Mouse (Mus musculus) C3H10T1/2 (cell line): ENCODE measurements around the gene Pgam1. TPM values are rescaled to one million over a fixed set of nuclear protein-coding genes. Genes with fewer than 3 reads are reported as not detected.

Experiments
- polyA plus RNA-seq, 2 experiments: library from polyadenylated mRNA; unstranded; fragments of >200 nt; fragmentation: generic; extraction: Trizol; gene quantifications; one replicate each; pipeline ENCODE4 v1.2.1; 2012; ENCODE audit warnings: missing spikeins in 2 of 2

The Pgam1 gene
- polyA plus RNA-seq = 100 to 1,000 TPM; 304 to 538 TPM

GRCm38 (mm10) chr19:41911178-41912073, at the start of gene Pgam1:
TSS of gene Pgam1 (plus strand) at chr19:41911923.

DNA sequence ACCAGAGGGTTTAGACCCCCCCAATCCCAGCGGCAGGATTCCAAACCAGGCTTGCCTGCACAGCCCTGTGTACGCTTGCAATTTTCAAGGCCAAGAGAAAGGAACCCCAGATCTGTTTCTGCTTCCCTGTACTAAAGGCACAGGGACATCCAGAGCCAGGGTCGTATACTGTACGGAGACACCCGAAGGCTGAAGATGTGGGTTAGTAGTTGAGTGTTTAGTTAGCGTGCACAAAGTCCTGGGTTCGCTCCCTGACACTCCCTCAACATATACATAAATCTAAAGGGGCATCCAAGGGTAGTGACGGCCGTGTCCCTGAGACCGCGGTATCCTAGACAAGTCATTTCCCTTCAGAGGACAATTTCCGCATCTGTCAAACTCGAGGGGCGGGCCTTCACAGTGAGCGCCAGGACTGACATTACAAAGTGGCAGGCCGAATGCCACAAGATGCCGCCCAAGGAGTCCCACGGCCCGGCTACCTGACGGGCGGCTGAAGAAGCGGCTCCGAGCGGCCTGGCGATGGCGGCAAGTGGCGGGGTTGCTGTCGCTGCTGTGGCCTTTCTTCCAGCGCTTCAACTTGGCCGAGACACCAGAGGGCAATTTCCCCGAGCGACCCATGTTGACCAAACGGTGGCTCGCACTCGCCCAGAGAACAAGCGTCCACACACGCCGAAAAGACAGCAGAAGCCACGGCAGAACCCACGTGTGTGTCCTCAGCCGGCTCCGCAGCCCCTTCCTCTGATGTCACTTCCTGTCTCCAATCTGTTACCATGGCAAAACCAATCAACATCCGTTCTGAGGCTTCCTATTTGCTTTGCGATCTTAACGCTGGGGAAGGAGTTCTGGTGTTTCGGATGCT, 16.0 kb upstream of the Pgam1 start, which contains the start of gene Rrp12:
TSS of gene Rrp12 (minus strand) at position 714 of the 859 bp plus-strand sequence.

GRCm38 (mm10) chr19:41933179-41934086, 21.7 kb downstream of the Pgam1 start, which contains the start of the genes Exosc1 and Zdhhc16:
TSS of gene Exosc1 (minus strand) at chr19:41933423.
TSS of gene Zdhhc16 (plus strand) at chr19:41933480.

Other genes starting within 250 kb of the Pgam1 start
- not detected for gene Slit1, start 168.3 kb upstream of the Pgam1 start, polyA plus RNA-seq
- gene Arhgap19, start 109.9 kb upstream of the Pgam1 start, polyA plus RNA-seq = 10 to 100 TPM in 1 of 2 experiments, under 1 TPM in 1; 0.87 to 10.5 TPM
- gene Frat1, start 82.0 kb upstream of the Pgam1 start, polyA plus RNA-seq = 1 to 10 TPM in 1 of 2 experiments, under 1 TPM in 1; 0.11 to 3.5 TPM
- gene Frat2, start 63.8 kb upstream of the Pgam1 start, polyA plus RNA-seq = 1 to 10 TPM in 1 of 2 experiments, under 1 TPM in 1; 0.50 to 4.9 TPM
- 10 to 100 TPM in 1 of 2 experiments, 1 to 10 TPM in 1; 5.0 to 21.2 TPM for gene Rrp12, start 15.8 kb upstream of the Pgam1 start, polyA plus RNA-seq
- gene Exosc1, start 21.5 kb downstream of the Pgam1 start, polyA plus RNA-seq = 10 to 100 TPM; 21.8 to 30.0 TPM
- gene Zdhhc16, start 21.6 kb downstream of the Pgam1 start, polyA plus RNA-seq = 10 to 100 TPM; 48.3 to 54.1 TPM
- 10 to 100 TPM; 24.7 to 41.5 TPM for gene Mms19, start 69.2 kb downstream of the Pgam1 start, polyA plus RNA-seq
- gene Ubtd1, start 69.8 kb downstream of the Pgam1 start, polyA plus RNA-seq = 10 to 100 TPM; 51.9 to 95.9 TPM
- gene Ankrd2, start 124.1 kb downstream of the Pgam1 start, polyA plus RNA-seq = under 1 TPM; 0.08 to 0.25 TPM
- gene Hoga1, start 133.7 kb downstream of the Pgam1 start, polyA plus RNA-seq = 1 to 10 TPM in 1 of 2 experiments, under 1 TPM in 1; 0.44 to 3.4 TPM
- gene 4933411K16Rik, start 140.3 kb downstream of the Pgam1 start, polyA plus RNA-seq = under 1 TPM; 0.02 to 0.35 TPM
- gene Morn4, start 174.4 kb downstream of the Pgam1 start, polyA plus RNA-seq = 10 to 100 TPM; 17.0 to 38.3 TPM
- gene Pi4k2a, start 178.5 kb downstream of the Pgam1 start, polyA plus RNA-seq = 10 to 100 TPM; 12.0 to 26.5 TPM
- 100 to 1,000 TPM in 1 of 2 experiments, 10 to 100 TPM in 1; 94.1 to 242 TPM for gene Avpi1, start 217.1 kb downstream of the Pgam1 start, polyA plus RNA-seq
- gene Marveld1, start 235.5 kb downstream of the Pgam1 start, polyA plus RNA-seq = 100 to 1,000 TPM in 1 of 2 experiments, 10 to 100 TPM in 1; 28.1 to 111 TPM